Mouse (Mus musculus): ENCODE measurements around the gene Irs3. TPM values are rescaled to one million over a fixed set of nuclear protein-coding genes. Genes with fewer than 3 reads are reported as not detected.

Irs3 gene
- polyA plus RNA-seq (2015; fragmentation: Nextera tagmentation; extraction: Ambion mirVana) = 0.11 TPM in 1 of 2 replicates, not detected in the other

GRCm38 (mm10) chr5:137645652-137646091, at the start of gene Irs3:
TSS of gene Irs3 (minus strand) at chr5:137645714.
- Histone ChIP-seq H3K27ac (replicated peaks) (no peak within 1 kb of the TSS), H3K4me3 (peak within 1 kb of the TSS; percentile 28), H3K27me3 (peaks cover 30% of the 10 kb centered on the region), H3K4me2 (replicated peaks) (peak within 1 kb of the TSS; percentile 40), H3K36me3 (peaks cover 12% of the 10 kb centered on the region), H3K4me1 (peaks cover 13% of the 10 kb centered on the region), H3K9ac (replicated peaks) (no peak within 1 kb of the TSS), H3K9me3 (no peaks in the 10 kb centered on the region)
- WGBS = 19% methylated on average over 11 of the region's 11 CpGs
- ATAC-seq (replicated peaks) = no peak

- no peak overlapping the region for H3K4me2 ChIP-seq (replicated peaks)
- 12% methylated on average over 3 of the region's 3 CpGs for WGBS
- H3K9ac ChIP-seq (replicated peaks) = no peak overlapping the region
- H3K9me3 ChIP-seq = no peaks in the 10 kb centered on the region
- H3K4me1 ChIP-seq = no peaks in the 10 kb centered on the region
- H3K27me3 ChIP-seq = no peaks in the 10 kb centered on the region
- ATAC-seq (replicated peaks) = no peak
- H3K27ac ChIP-seq (replicated peaks) = no peak overlapping the region
- no peak overlapping the region for H3K4me3 ChIP-seq
- no peaks in the 10 kb centered on the region for H3K36me3 ChIP-seq
These were observed 49.3 kb upstream of the Irs3 start for GRCm38 (mm10) chr5:137694796-137695195.

GRCm38 (mm10) chr5:137691881-137692280, 46.4 kb upstream of the Irs3 start:
- no peak for ATAC-seq (replicated peaks)
- Histone ChIP-seq H3K9me3 (no peaks in the 10 kb centered on the region), H3K4me1 (no peaks in the 10 kb centered on the region), H3K27me3 (no peaks in the 10 kb centered on the region), H3K4me2 (replicated peaks) (no peak overlapping the region), H3K27ac (replicated peaks) (no peak overlapping the region), H3K36me3 (no peaks in the 10 kb centered on the region), H3K4me3 (no peak overlapping the region), H3K9ac (replicated peaks) (no peak overlapping the region)
- 76% methylated on average over 1 of the region's 1 CpGs for WGBS

GRCm38 (mm10) chr5:137690531-137690930, 45.0 kb upstream of the Irs3 start:
- Histone ChIP-seq H3K27me3 (no peaks in the 10 kb centered on the region), H3K9me3 (no peaks in the 10 kb centered on the region), H3K36me3 (no peaks in the 10 kb centered on the region), H3K4me1 (no peaks in the 10 kb centered on the region), H3K9ac (replicated peaks) (no peak overlapping the region), H3K4me3 (no peak overlapping the region), H3K27ac (replicated peaks) (no peak overlapping the region), H3K4me2 (replicated peaks) (no peak overlapping the region)
- ATAC-seq (replicated peaks) = no peak
- 66% methylated on average over 9 of the region's 9 CpGs for WGBS

- no peak for ATAC-seq (replicated peaks)
These were observed 44.5 kb upstream of the Irs3 start for GRCm38 (mm10) chr5:137689974-137690373.

GRCm38 (mm10) chr5:137686127-137686790, 40.7 kb upstream of the Irs3 start:
- Histone ChIP-seq H3K4me3 (no peak overlapping the region), H3K4me1 (peaks cover 27% of the 10 kb centered on the region), H3K4me2 (replicated peaks) (no peak overlapping the region), H3K9me3 (no peaks in the 10 kb centered on the region), H3K9ac (replicated peaks) (no peak overlapping the region), H3K36me3 (no peaks in the 10 kb centered on the region), H3K27ac (replicated peaks) (no peak overlapping the region), H3K27me3 (no peaks in the 10 kb centered on the region)
- WGBS = 88% methylated on average over 6 of the region's 6 CpGs
- no peak for ATAC-seq (replicated peaks)

More at GRCm38 (mm10) chr5:137689974-137690373, 44.5 kb upstream of the Irs3 start:
- Histone ChIP-seq H3K36me3 (no peaks in the 10 kb centered on the region), H3K27me3 (no peaks in the 10 kb centered on the region), H3K9me3 (no peaks in the 10 kb centered on the region), H3K4me2 (replicated peaks) (no peak overlapping the region), H3K4me3 (no peak overlapping the region), H3K4me1 (peaks cover 3% of the 10 kb centered on the region; the same call in 1 of the 2 replicates), H3K27ac (replicated peaks) (no peak overlapping the region), H3K9ac (replicated peaks) (no peak overlapping the region)
- WGBS = 92% methylated on average over 3 of the region's 3 CpGs

- ATAC-seq (replicated peaks) = no peak
- no peak overlapping the region for H3K4me2 ChIP-seq (replicated peaks)
- H3K27ac ChIP-seq (replicated peaks) = no peak overlapping the region
- no peaks in the 10 kb centered on the region for H3K36me3 ChIP-seq
- no peaks in the 10 kb centered on the region for H3K9me3 ChIP-seq
- H3K4me1 ChIP-seq = peaks cover 27% of the 10 kb centered on the region
- H3K27me3 ChIP-seq = no peaks in the 10 kb centered on the region
- no peak overlapping the region for H3K9ac ChIP-seq (replicated peaks)
- 97% methylated on average over 3 of the region's 3 CpGs for WGBS
- H3K4me3 ChIP-seq = no peak overlapping the region
These were observed 40.1 kb upstream of the Irs3 start for GRCm38 (mm10) chr5:137685653-137686052.

- peak within 1 kb of the TSS; percentile 87 for H3K4me2 ChIP-seq (replicated peaks)
- H3K9ac ChIP-seq (replicated peaks) = peak within 1 kb of the TSS; percentile 63
- H3K27me3 ChIP-seq = no peaks in the 10 kb centered on the region
- H3K9me3 ChIP-seq = no peaks in the 10 kb centered on the region
- no peaks in the 10 kb centered on the region for H3K36me3 ChIP-seq
- peak; percentile 100 for ATAC-seq (replicated peaks)
- H3K4me1 ChIP-seq = peaks cover 27% of the 10 kb centered on the region
- peak within 1 kb of the TSS; percentile 82 for H3K27ac ChIP-seq (replicated peaks)
- WGBS = under 1% methylated on average over 61 of the region's 62 CpGs
- peak within 1 kb of the TSS; percentile 82 for H3K4me3 ChIP-seq
These were observed 39.0 kb upstream of the Irs3 start, which contains the start of gene Agfg2 for GRCm38 (mm10) chr5:137684294-137685123. TSS of gene Agfg2 (minus strand) at chr5:137684726.

GRCm38 (mm10) chr5:137683388-137684293, 38.1 kb upstream of the Irs3 start:
- H3K4me2 ChIP-seq (replicated peaks) = peak overlapping the region; percentile 87
- H3K4me1 ChIP-seq = peaks cover 27% of the 10 kb centered on the region
- peak overlapping the region; percentile 82 for H3K4me3 ChIP-seq
- H3K36me3 ChIP-seq = no peaks in the 10 kb centered on the region
- peak overlapping the region; percentile 82 for H3K27ac ChIP-seq (replicated peaks)
- H3K27me3 ChIP-seq = no peaks in the 10 kb centered on the region
- WGBS = 8% methylated on average over 27 of the region's 28 CpGs
- H3K9me3 ChIP-seq = no peaks in the 10 kb centered on the region
- ATAC-seq (replicated peaks) = peak; percentile 7; the same call in 1 of the 2 replicates
- peak overlapping the region; percentile 63 for H3K9ac ChIP-seq (replicated peaks)

GRCm38 (mm10) chr5:137682526-137682925, 37.0 kb upstream of the Irs3 start:
- Histone ChIP-seq H3K27ac (replicated peaks) (no peak overlapping the region; the same call in 1 of the 2 replicates), H3K27me3 (no peaks in the 10 kb centered on the region), H3K9me3 (no peaks in the 10 kb centered on the region), H3K4me3 (peak overlapping the region; percentile 16; the same call in 1 of the 2 replicates), H3K36me3 (no peaks in the 10 kb centered on the region), H3K4me1 (peaks cover 27% of the 10 kb centered on the region), H3K4me2 (replicated peaks) (peak overlapping the region; percentile 87), H3K9ac (replicated peaks) (no peak overlapping the region)
- no peak for ATAC-seq (replicated peaks)
- WGBS = 56% methylated on average over 6 of the region's 6 CpGs

- no peak overlapping the region for H3K4me3 ChIP-seq
- H3K9ac ChIP-seq (replicated peaks) = no peak overlapping the region
- WGBS = 91% methylated on average over 4 of the region's 4 CpGs
- H3K4me2 ChIP-seq (replicated peaks) = no peak overlapping the region
- no peaks in the 10 kb centered on the region for H3K9me3 ChIP-seq
- peaks cover 22% of the 10 kb centered on the region for H3K4me1 ChIP-seq
- H3K36me3 ChIP-seq = no peaks in the 10 kb centered on the region
- H3K27ac ChIP-seq (replicated peaks) = no peak overlapping the region
- H3K27me3 ChIP-seq = no peaks in the 10 kb centered on the region
- ATAC-seq (replicated peaks) = no peak
These were observed 34.2 kb upstream of the Irs3 start for GRCm38 (mm10) chr5:137679726-137680125.
